Mouse (Mus musculus): ENCODE measurements around the gene Gng12. TPM values are rescaled to one million over a fixed set of nuclear protein-coding genes. Genes with fewer than 3 reads are reported as not detected.

The Gng12 gene
- polyA plus RNA-seq, 1 experiment from 2014 or later: 165 TPM

- no peak for ATAC-seq
- no peak overlapping the region for H3K4me2 ChIP-seq (ENCODE audit: low read depth, low read length)
- no peaks in the 10 kb centered on the region for H3K36me3 ChIP-seq (ENCODE audit: control insufficient read depth, insufficient read depth, low read length)
- 35% methylated on average over 4 of the region's 4 CpGs for WGBS
- H3K9me3 ChIP-seq (ENCODE audit: control insufficient read depth, low read length): no peaks in the 10 kb centered on the region
- no peaks in the 10 kb centered on the region for H3K27me3 ChIP-seq (replicated peaks; ENCODE audit: control insufficient read depth, insufficient read depth, low read length)
- H3K27ac ChIP-seq (ENCODE audit: low read length): no peak overlapping the region
- peaks cover 12% of the 10 kb centered on the region; the same call in 1 of the 2 replicates for H3K4me1 ChIP-seq (ENCODE audit: control insufficient read depth, insufficient read depth, low read length)
- no peak overlapping the region for H3K4me3 ChIP-seq (ENCODE audit: low read length)
- no peak overlapping the region for H3K9ac ChIP-seq (ENCODE audit: low read depth, low read length)
These were observed 30.1 kb downstream of the Gng12 start for GRCm38 (mm10) chr6:66926269-66926668.

GRCm38 (mm10) chr6:66928972-66929645 lies 32.9 kb downstream of the Gng12 start:
- no peak for ATAC-seq

GRCm38 (mm10) chr6:66929694-66930093 lies 33.5 kb downstream of the Gng12 start:
- Histone ChIP-seq H3K27ac (ENCODE audit: low read length) (no peak overlapping the region), H3K4me3 (ENCODE audit: low read length) (no peak overlapping the region), H3K36me3 (ENCODE audit: control insufficient read depth, insufficient read depth, low read length) (no peaks in the 10 kb centered on the region), H3K4me2 (ENCODE audit: low read depth, low read length) (no peak overlapping the region), H3K4me1 (ENCODE audit: control insufficient read depth, insufficient read depth, low read length) (peaks cover 7% of the 10 kb centered on the region; the same call in 1 of the 2 replicates), H3K9ac (ENCODE audit: low read depth, low read length) (no peak overlapping the region), H3K9me3 (ENCODE audit: control insufficient read depth, low read length) (no peaks in the 10 kb centered on the region), H3K27me3 (replicated peaks; ENCODE audit: control insufficient read depth, insufficient read depth, low read length) (no peaks in the 10 kb centered on the region)
- peak; percentile 33; the same call in 1 of the 2 replicates for ATAC-seq
- 29% methylated on average over 7 of the region's 7 CpGs for WGBS

More at GRCm38 (mm10) chr6:66928972-66929645, 32.9 kb downstream of the Gng12 start:
- no peaks in the 10 kb centered on the region for H3K27me3 ChIP-seq (replicated peaks; ENCODE audit: control insufficient read depth, insufficient read depth, low read length)
- no peak overlapping the region for H3K9ac ChIP-seq (ENCODE audit: low read depth, low read length)
- no peak overlapping the region for H3K4me3 ChIP-seq (ENCODE audit: low read length)
- no peak overlapping the region for H3K4me2 ChIP-seq (ENCODE audit: low read depth, low read length)
- WGBS: 74% methylated on average over 2 of the region's 2 CpGs
- H3K36me3 ChIP-seq (ENCODE audit: control insufficient read depth, insufficient read depth, low read length): no peaks in the 10 kb centered on the region
- peaks cover 7% of the 10 kb centered on the region; the same call in 1 of the 2 replicates for H3K4me1 ChIP-seq (ENCODE audit: control insufficient read depth, insufficient read depth, low read length)
- H3K27ac ChIP-seq (ENCODE audit: low read length): no peak overlapping the region
- no peaks in the 10 kb centered on the region for H3K9me3 ChIP-seq (ENCODE audit: control insufficient read depth, low read length)

GRCm38 (mm10) chr6:66932206-66932819 lies 36.1 kb downstream of the Gng12 start:
- Histone ChIP-seq H3K27me3 (replicated peaks; ENCODE audit: control insufficient read depth, insufficient read depth, low read length) (no peaks in the 10 kb centered on the region), H3K9ac (ENCODE audit: low read depth, low read length) (no peak overlapping the region), H3K4me2 (ENCODE audit: low read depth, low read length) (no peak overlapping the region), H3K27ac (ENCODE audit: low read length) (no peak overlapping the region), H3K4me3 (ENCODE audit: low read length) (no peak overlapping the region), H3K9me3 (ENCODE audit: control insufficient read depth, low read length) (no peaks in the 10 kb centered on the region), H3K36me3 (ENCODE audit: control insufficient read depth, insufficient read depth, low read length) (no peaks in the 10 kb centered on the region), H3K4me1 (ENCODE audit: control insufficient read depth, insufficient read depth, low read length) (peaks cover 4% of the 10 kb centered on the region; the same call in 1 of the 2 replicates)
- WGBS: 82% methylated on average over 4 of the region's 4 CpGs
- ATAC-seq: no peak

GRCm38 (mm10) chr6:66940656-66941235 lies 44.5 kb downstream of the Gng12 start:
- Histone ChIP-seq H3K4me1 (ENCODE audit: control insufficient read depth, insufficient read depth, low read length) (peaks cover 21% of the 10 kb centered on the region), H3K9me3 (ENCODE audit: control insufficient read depth, low read length) (no peaks in the 10 kb centered on the region), H3K27ac (ENCODE audit: low read length) (no peak overlapping the region), H3K4me2 (ENCODE audit: low read depth, low read length) (no peak overlapping the region), H3K4me3 (ENCODE audit: low read length) (no peak overlapping the region), H3K9ac (ENCODE audit: low read depth, low read length) (no peak overlapping the region), H3K27me3 (replicated peaks; ENCODE audit: control insufficient read depth, insufficient read depth, low read length) (no peaks in the 10 kb centered on the region), H3K36me3 (ENCODE audit: control insufficient read depth, insufficient read depth, low read length) (no peaks in the 10 kb centered on the region)
- WGBS: 51% methylated on average over 7 of the region's 7 CpGs
- ATAC-seq: peak; percentile 51; the same call in 1 of the 2 replicates

- Histone ChIP-seq H3K27me3 (replicated peaks; ENCODE audit: control insufficient read depth, insufficient read depth, low read length) (no peaks in the 10 kb centered on the region), H3K36me3 (ENCODE audit: control insufficient read depth, insufficient read depth, low read length) (no peaks in the 10 kb centered on the region), H3K4me3 (ENCODE audit: low read length) (no peak overlapping the region), H3K4me2 (ENCODE audit: low read depth, low read length) (no peak overlapping the region), H3K27ac (ENCODE audit: low read length) (no peak overlapping the region), H3K9me3 (ENCODE audit: control insufficient read depth, low read length) (no peaks in the 10 kb centered on the region), H3K9ac (ENCODE audit: low read depth, low read length) (no peak overlapping the region), H3K4me1 (ENCODE audit: control insufficient read depth, insufficient read depth, low read length) (peaks cover 21% of the 10 kb centered on the region)
- 65% methylated on average over 6 of the region's 6 CpGs for WGBS
- ATAC-seq: no peak
These were observed 45.6 kb downstream of the Gng12 start for GRCm38 (mm10) chr6:66941792-66942191.

- H3K4me2 ChIP-seq (ENCODE audit: low read depth, low read length): no peak overlapping the region
- 55% methylated on average over 4 of the region's 4 CpGs for WGBS
These were observed 46.6 kb downstream of the Gng12 start for GRCm38 (mm10) chr6:66942826-66943225.

GRCm38 (mm10) chr6:66943367-66944189 lies 47.4 kb downstream of the Gng12 start:
- Histone ChIP-seq H3K4me3 (ENCODE audit: low read length) (no peak overlapping the region), H3K36me3 (ENCODE audit: control insufficient read depth, insufficient read depth, low read length) (no peaks in the 10 kb centered on the region), H3K4me2 (ENCODE audit: low read depth, low read length) (no peak overlapping the region), H3K27ac (ENCODE audit: low read length) (peak overlapping the region; percentile 61), H3K27me3 (replicated peaks; ENCODE audit: control insufficient read depth, insufficient read depth, low read length) (no peaks in the 10 kb centered on the region), H3K9ac (ENCODE audit: low read depth, low read length) (no peak overlapping the region), H3K4me1 (ENCODE audit: control insufficient read depth, insufficient read depth, low read length) (peaks cover 21% of the 10 kb centered on the region), H3K9me3 (ENCODE audit: control insufficient read depth, low read length) (no peaks in the 10 kb centered on the region)
- 0 out of 2 replicates have a peak, but pooled peaks have one; percentile 14 for ATAC-seq
- WGBS: 45% methylated on average over 6 of the region's 6 CpGs

More at GRCm38 (mm10) chr6:66942826-66943225, 46.6 kb downstream of the Gng12 start:
- no peak overlapping the region for H3K9ac ChIP-seq (ENCODE audit: low read depth, low read length)
- no peak overlapping the region for H3K27ac ChIP-seq (ENCODE audit: low read length)
- ATAC-seq: no peak
- no peaks in the 10 kb centered on the region for H3K27me3 ChIP-seq (replicated peaks; ENCODE audit: control insufficient read depth, insufficient read depth, low read length)
- no peaks in the 10 kb centered on the region for H3K9me3 ChIP-seq (ENCODE audit: control insufficient read depth, low read length)
- no peak overlapping the region for H3K4me3 ChIP-seq (ENCODE audit: low read length)
- H3K36me3 ChIP-seq (ENCODE audit: control insufficient read depth, insufficient read depth, low read length): no peaks in the 10 kb centered on the region
- peaks cover 21% of the 10 kb centered on the region for H3K4me1 ChIP-seq (ENCODE audit: control insufficient read depth, insufficient read depth, low read length)
